Mouse (Mus musculus): ENCODE data around the gene Unc13d.

DNA sequence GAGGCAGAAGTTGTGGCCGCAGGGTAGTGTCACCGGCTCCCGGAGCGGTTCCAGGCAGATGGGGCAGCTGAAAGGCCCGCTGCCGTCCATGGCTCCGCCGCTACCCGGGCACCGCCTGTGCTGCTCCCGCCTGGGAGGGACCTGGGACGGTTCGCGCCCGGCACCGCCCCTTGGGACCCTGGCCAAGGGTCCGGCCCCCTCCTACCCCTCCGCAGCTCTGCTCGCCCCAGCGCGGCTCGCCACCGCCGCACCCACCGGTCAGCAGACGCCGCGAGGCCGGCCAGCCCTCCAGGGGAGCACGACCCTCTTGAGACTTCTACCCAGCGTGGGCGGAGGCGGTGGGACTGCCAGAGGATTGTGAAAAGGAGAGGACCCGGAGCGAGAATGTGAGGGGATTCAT lies 32.4 kb upstream of the Unc13d start:
- no peak for TF ChIP-seq CTCF (IDR thresholded peaks at IDR 0.05; ENCODE audit: low read depth)
- TF ChIP-seq EP300 (optimal IDR thresholded peaks at IDR 0.05), result no peak

Measured in stomach, postnatal 0 days (tissue).